Mouse (Mus musculus): ENCODE results near the gene Olfr193.

- TF ChIP-seq POLR2A (IDR thresholded peaks at IDR 0.05; ENCODE audit: insufficient read depth, low read depth, low read length) (no peak), CTCF (IDR thresholded peaks at IDR 0.05; ENCODE audit: insufficient read depth, low read depth, low read length) (no peak)
These were observed 29.4 kb upstream of the Olfr193 start for GRCm38 (mm10) chr16:59141105-59141504.

All from olfactory bulb, adult 2 months (tissue).